Mouse (Mus musculus): ENCODE results near the gene Sdhb. TPM values are rescaled to one million over a fixed set of nuclear protein-coding genes. Genes with fewer than 3 reads are reported as not detected.

The Sdhb gene
- total RNA-seq, 4 experiments from 2014 or later = 169 to 190 (median 176) TPM

- DNase-seq (ENCODE audit: low spot score in 2 of 2) = no peak
Measured at GRCm38 (mm10) chr4:140974408-140974807, 13.4 kb downstream of the Sdhb start.

- no peak for DNase-seq (ENCODE audit: low spot score in 2 of 2)
Measured at GRCm38 (mm10) chr4:140975356-140975755, 14.4 kb downstream of the Sdhb start.

- DNase-seq (ENCODE audit: low spot score in 2 of 2) = no peak
Measured at GRCm38 (mm10) chr4:140977278-140977677, 16.3 kb downstream of the Sdhb start.

- no peak for DNase-seq (ENCODE audit: low spot score in 2 of 2)
Measured at GRCm38 (mm10) chr4:140977886-140978692, 17.1 kb downstream of the Sdhb start.

- no peak for DNase-seq (ENCODE audit: low spot score in 2 of 2)
Measured at GRCm38 (mm10) chr4:140981605-140982004, 20.6 kb downstream of the Sdhb start.

- DNase-seq (ENCODE audit: low spot score in 2 of 2) = no peak
Measured at GRCm38 (mm10) chr4:140982808-140983207, 21.8 kb downstream of the Sdhb start.

GRCm38 (mm10) chr4:140983442-140983841 lies 22.4 kb downstream of the Sdhb start:
- DNase-seq (ENCODE audit: low spot score in 2 of 2) = no peak

GRCm38 (mm10) chr4:140984544-140984943 lies 23.5 kb downstream of the Sdhb start:
- no peak for DNase-seq (ENCODE audit: low spot score in 2 of 2)

- no peak for DNase-seq (ENCODE audit: low spot score in 2 of 2)
Measured at GRCm38 (mm10) chr4:140986024-140986710, 25.2 kb downstream of the Sdhb start.

GRCm38 (mm10) chr4:140986711-140987395 lies 25.9 kb downstream of the Sdhb start, which contains the start of gene Atp13a2:
Atp13a2 (plus strand) TSS chr4:140986873.
- DNase-seq (ENCODE audit: low spot score in 2 of 2) = peak; percentile 86 to 92

GRCm38 (mm10) chr4:140987476-140987875 lies 26.5 kb downstream of the Sdhb start:
- DNase-seq (ENCODE audit: low spot score in 2 of 2) = no peak

GRCm38 (mm10) chr4:140988706-140989290 lies 27.8 kb downstream of the Sdhb start:
- DNase-seq (ENCODE audit: low spot score in 2 of 2) = no peak

GRCm38 (mm10) chr4:140989447-140989846 lies 28.4 kb downstream of the Sdhb start:
- DNase-seq (ENCODE audit: low spot score in 2 of 2) = no peak

GRCm38 (mm10) chr4:140992215-140992614 lies 31.2 kb downstream of the Sdhb start:
- DNase-seq (ENCODE audit: low spot score in 2 of 2) = no peak

- DNase-seq (ENCODE audit: low spot score in 2 of 2) = no peak
Measured at GRCm38 (mm10) chr4:140993846-140994245, 32.8 kb downstream of the Sdhb start.

- DNase-seq (ENCODE audit: low spot score in 2 of 2) = no peak
Measured at GRCm38 (mm10) chr4:140995811-140996210, 34.8 kb downstream of the Sdhb start.

- no peak for DNase-seq (ENCODE audit: low spot score in 2 of 2)
Measured at GRCm38 (mm10) chr4:140996812-140997211, 35.8 kb downstream of the Sdhb start.

GRCm38 (mm10) chr4:141005983-141006382 lies 45.0 kb downstream of the Sdhb start:
- no peak for DNase-seq (ENCODE audit: low spot score in 2 of 2)

GRCm38 (mm10) chr4:141008028-141008427 lies 47.0 kb downstream of the Sdhb start:
- no peak for DNase-seq (ENCODE audit: low spot score in 2 of 2)

GRCm38 (mm10) chr4:141010118-141010517 lies 49.1 kb downstream of the Sdhb start, which contains the start of gene Mfap2:
Mfap2 (plus strand) TSS chr4:141010418.
- DNase-seq (ENCODE audit: low spot score in 2 of 2) = no peak

- no peak for DNase-seq (ENCODE audit: low spot score in 2 of 2)
Measured at GRCm38 (mm10) chr4:141010526-141010925, 49.5 kb downstream of the Sdhb start.

Measured in layer of hippocampus, adult 8-10 months (tissue).